Mouse (Mus musculus): ENCODE results near the gene Fbxw8.

- TF ChIP-seq CTCF (IDR thresholded peaks at IDR 0.05; ENCODE audit: borderline replicate concordance, control insufficient read depth, extremely low read depth, insufficient read depth, low read length, poor library complexity) = no peak
- TF ChIP-seq POLR2A (IDR thresholded peaks at IDR 0.05; ENCODE audit: control insufficient read depth, extremely low read depth, insufficient read depth, low read length, poor library complexity) = no peak
These were observed 78.3 kb downstream of the Fbxw8 start for GRCm38 (mm10) chr5:118076721-118077592.
